Mouse (Mus musculus): ENCODE measurements around the gene Crcp. TPM values are rescaled to one million over a fixed set of nuclear protein-coding genes. Genes with fewer than 3 reads are reported as not detected.

Crcp gene
- polyA plus RNA-seq, 1 experiment, result 9.7 TPM

- H3K4me1 ChIP-seq (ENCODE audit: control insufficient read depth, insufficient read depth, insufficient read length, low read length), result no peaks in the 10 kb centered on the region; the same call in 1 of the 2 replicates
- H3K27ac ChIP-seq (ENCODE audit: insufficient read depth, low read depth, low read length), result no peak overlapping the region
- no peak overlapping the region for H3K4me3 ChIP-seq (ENCODE audit: low read depth, low read length)
- 77% methylated on average over 6 of the region's 6 CpGs for WGBS
- TF ChIP-seq CTCF (IDR thresholded peaks at IDR 0.05; ENCODE audit: extremely low read depth, insufficient read length, insufficient replicate concordance, low read depth, low read length) (no peak), POLR2A (IDR thresholded peaks at IDR 0.05; ENCODE audit: low read depth, low read length) (no peak)
- peaks cover 13% of the 10 kb centered on the region for H3K36me3 ChIP-seq (ENCODE audit: control insufficient read depth, insufficient read depth, low read length)
- no peaks in the 10 kb centered on the region for H3K27me3 ChIP-seq (ENCODE audit: control insufficient read depth, insufficient read depth, low read length)
Measured at GRCm38 (mm10) chr5:130008034-130008590, 21.0 kb upstream of the Crcp start.

- Histone ChIP-seq H3K4me1 (ENCODE audit: control insufficient read depth, insufficient read depth, insufficient read length, low read length) (no peaks in the 10 kb centered on the region), H3K36me3 (ENCODE audit: control insufficient read depth, insufficient read depth, low read length) (peaks cover 17% of the 10 kb centered on the region), H3K27ac (ENCODE audit: insufficient read depth, low read depth, low read length) (no peak overlapping the region), H3K27me3 (ENCODE audit: control insufficient read depth, insufficient read depth, low read length) (no peaks in the 10 kb centered on the region), H3K4me3 (ENCODE audit: low read depth, low read length) (no peak overlapping the region)
- 92% methylated on average over 4 of the region's 4 CpGs for WGBS
- TF ChIP-seq POLR2A (IDR thresholded peaks at IDR 0.05; ENCODE audit: low read depth, low read length) (no peak), CTCF (IDR thresholded peaks at IDR 0.05; ENCODE audit: extremely low read depth, insufficient read length, insufficient replicate concordance, low read depth, low read length) (no peak)
Measured at GRCm38 (mm10) chr5:130009784-130010183, 19.3 kb upstream of the Crcp start.

GRCm38 (mm10) chr5:130010961-130011360, 18.1 kb upstream of the Crcp start:
- no peak for TF ChIP-seq POLR2A (IDR thresholded peaks at IDR 0.05; ENCODE audit: low read depth, low read length)
- TF ChIP-seq CTCF (IDR thresholded peaks at IDR 0.05; ENCODE audit: extremely low read depth, insufficient read length, insufficient replicate concordance, low read depth, low read length), result peak; percentile 67; the same call in 1 of the 2 replicates
- Histone ChIP-seq H3K27me3 (ENCODE audit: control insufficient read depth, insufficient read depth, low read length) (no peaks in the 10 kb centered on the region), H3K36me3 (ENCODE audit: control insufficient read depth, insufficient read depth, low read length) (peaks cover 21% of the 10 kb centered on the region), H3K4me3 (ENCODE audit: low read depth, low read length) (no peak overlapping the region), H3K27ac (ENCODE audit: insufficient read depth, low read depth, low read length) (no peak overlapping the region), H3K4me1 (ENCODE audit: control insufficient read depth, insufficient read depth, insufficient read length, low read length) (no peaks in the 10 kb centered on the region)
- 95% methylated on average over 5 of the region's 5 CpGs for WGBS

- no peak for TF ChIP-seq POLR2A (IDR thresholded peaks at IDR 0.05; ENCODE audit: low read depth, low read length)
- no peak for TF ChIP-seq CTCF (IDR thresholded peaks at IDR 0.05; ENCODE audit: extremely low read depth, insufficient read length, insufficient replicate concordance, low read depth, low read length)
- Histone ChIP-seq H3K4me1 (ENCODE audit: control insufficient read depth, insufficient read depth, insufficient read length, low read length) (no peaks in the 10 kb centered on the region), H3K27me3 (ENCODE audit: control insufficient read depth, insufficient read depth, low read length) (no peaks in the 10 kb centered on the region), H3K4me3 (ENCODE audit: low read depth, low read length) (no peak overlapping the region), H3K27ac (ENCODE audit: insufficient read depth, low read depth, low read length) (no peak overlapping the region), H3K36me3 (ENCODE audit: control insufficient read depth, insufficient read depth, low read length) (peaks cover 26% of the 10 kb centered on the region)
- 100% methylated on average over 3 of the region's 3 CpGs for WGBS
Measured at GRCm38 (mm10) chr5:130015104-130015503, 14.0 kb upstream of the Crcp start.

- Histone ChIP-seq H3K4me3 (ENCODE audit: low read depth, low read length) (no peak overlapping the region), H3K4me1 (ENCODE audit: control insufficient read depth, insufficient read depth, insufficient read length, low read length) (no peaks in the 10 kb centered on the region), H3K27me3 (ENCODE audit: control insufficient read depth, insufficient read depth, low read length) (no peaks in the 10 kb centered on the region), H3K27ac (ENCODE audit: insufficient read depth, low read depth, low read length) (no peak overlapping the region), H3K36me3 (ENCODE audit: control insufficient read depth, insufficient read depth, low read length) (peaks cover 12% of the 10 kb centered on the region; the same call in 1 of the 2 replicates)
- 74% methylated on average over 8 of the region's 8 CpGs for WGBS
- no peak for TF ChIP-seq CTCF (IDR thresholded peaks at IDR 0.05; ENCODE audit: extremely low read depth, insufficient read length, insufficient replicate concordance, low read depth, low read length)
- no peak for TF ChIP-seq POLR2A (IDR thresholded peaks at IDR 0.05; ENCODE audit: low read depth, low read length)
Measured at GRCm38 (mm10) chr5:130019461-130019860, 9.6 kb upstream of the Crcp start.

GRCm38 (mm10) chr5:130021361-130021966, 7.6 kb upstream of the Crcp start:
- Histone ChIP-seq H3K4me3 (ENCODE audit: low read depth, low read length) (no peak overlapping the region), H3K36me3 (ENCODE audit: control insufficient read depth, insufficient read depth, low read length) (peaks cover 2% of the 10 kb centered on the region; the same call in 1 of the 2 replicates), H3K4me1 (ENCODE audit: control insufficient read depth, insufficient read depth, insufficient read length, low read length) (no peaks in the 10 kb centered on the region), H3K27ac (ENCODE audit: insufficient read depth, low read depth, low read length) (no peak overlapping the region), H3K27me3 (ENCODE audit: control insufficient read depth, insufficient read depth, low read length) (no peaks in the 10 kb centered on the region)
- 73% methylated on average over 5 of the region's 5 CpGs for WGBS
- no peak for TF ChIP-seq CTCF (IDR thresholded peaks at IDR 0.05; ENCODE audit: extremely low read depth, insufficient read length, insufficient replicate concordance, low read depth, low read length)
- TF ChIP-seq POLR2A (IDR thresholded peaks at IDR 0.05; ENCODE audit: low read depth, low read length), result no peak

- H3K4me1 ChIP-seq (ENCODE audit: control insufficient read depth, insufficient read depth, insufficient read length, low read length), result no peaks in the 10 kb centered on the region
- no peak overlapping the region for H3K4me3 ChIP-seq (ENCODE audit: low read depth, low read length)
- H3K27ac ChIP-seq (ENCODE audit: insufficient read depth, low read depth, low read length), result no peak overlapping the region
- TF ChIP-seq POLR2A (IDR thresholded peaks at IDR 0.05; ENCODE audit: low read depth, low read length), result no peak
- no peak for TF ChIP-seq CTCF (IDR thresholded peaks at IDR 0.05; ENCODE audit: extremely low read depth, insufficient read length, insufficient replicate concordance, low read depth, low read length)
- H3K36me3 ChIP-seq (ENCODE audit: control insufficient read depth, insufficient read depth, low read length), result peaks cover 2% of the 10 kb centered on the region; the same call in 1 of the 2 replicates
- WGBS, result 84% methylated on average over 7 of the region's 7 CpGs
- no peaks in the 10 kb centered on the region for H3K27me3 ChIP-seq (ENCODE audit: control insufficient read depth, insufficient read depth, low read length)
Measured at GRCm38 (mm10) chr5:130022366-130022765, 6.7 kb upstream of the Crcp start.
